Mouse (Mus musculus): ENCODE results near the gene Gm45194. TPM values are rescaled to one million over a fixed set of nuclear protein-coding genes. Genes with fewer than 3 reads are reported as not detected.

Gm45194 gene
- 0.56 and 1.8 TPM in 2 replicates for polyA plus RNA-seq (2015; fragmentation: Nextera tagmentation; extraction: Ambion mirVana)

DNA sequence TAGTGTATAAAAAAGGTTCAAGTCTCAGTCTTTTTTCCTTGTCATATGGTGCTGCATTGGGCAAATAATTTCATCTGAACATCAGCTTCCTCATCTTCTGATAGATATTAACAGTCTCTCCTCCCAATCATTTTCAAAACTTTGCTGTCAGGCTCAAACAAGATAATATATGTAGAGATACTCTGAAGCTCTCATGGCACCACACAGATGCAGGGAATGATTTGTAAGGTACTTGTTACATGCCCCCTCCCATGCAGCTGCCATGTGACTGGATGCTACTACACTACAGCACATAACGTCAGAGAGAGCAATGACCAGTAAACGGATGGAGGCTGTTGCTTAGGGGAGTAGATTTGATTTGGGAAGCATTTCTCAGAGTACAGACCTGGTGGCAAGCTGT, at the start of gene Gm45194:
Gene Gm45194, plus strand, starts transcription at position 301 of the 400 bp plus-strand sequence.
- no peaks in the 10 kb centered on the region for H3K9me3 ChIP-seq
- peaks cover 17% of the 10 kb centered on the region for H3K27me3 ChIP-seq
- WGBS, result 33% methylated on average over 2 of the region's 2 CpGs
- no peak within 1 kb of the TSS for H3K9ac ChIP-seq
- no peaks in the 10 kb centered on the region for H3K36me3 ChIP-seq
- H3K4me3 ChIP-seq, result no peak within 1 kb of the TSS
- ATAC-seq (ENCODE audit: low FRiP score, low read depth), result no peak
- H3K27ac ChIP-seq, result no peak within 1 kb of the TSS
- no peaks in the 10 kb centered on the region for H3K4me1 ChIP-seq
- H3K4me2 ChIP-seq (replicated peaks), result no peak within 1 kb of the TSS

DNA sequence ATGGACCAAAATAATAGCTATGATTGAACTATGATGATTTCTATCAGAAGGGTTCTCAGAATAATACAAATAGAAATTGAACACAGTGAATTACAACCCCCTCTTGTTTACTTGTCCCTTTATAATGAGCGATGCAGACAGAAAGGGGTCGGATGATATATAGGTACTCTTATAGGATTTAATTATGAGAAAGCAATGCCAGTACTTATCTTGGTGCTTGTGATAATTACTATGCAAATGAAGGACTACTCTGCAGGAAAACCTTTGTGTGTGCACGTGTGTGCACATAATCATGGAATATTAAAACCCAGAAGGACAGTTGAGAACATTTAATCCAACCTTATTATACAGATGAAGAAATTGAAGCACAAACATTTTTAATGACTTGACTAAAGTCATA, 35.3 kb upstream of the Gm45194 start:
- H3K4me2 ChIP-seq (replicated peaks), result no peak overlapping the region

DNA sequence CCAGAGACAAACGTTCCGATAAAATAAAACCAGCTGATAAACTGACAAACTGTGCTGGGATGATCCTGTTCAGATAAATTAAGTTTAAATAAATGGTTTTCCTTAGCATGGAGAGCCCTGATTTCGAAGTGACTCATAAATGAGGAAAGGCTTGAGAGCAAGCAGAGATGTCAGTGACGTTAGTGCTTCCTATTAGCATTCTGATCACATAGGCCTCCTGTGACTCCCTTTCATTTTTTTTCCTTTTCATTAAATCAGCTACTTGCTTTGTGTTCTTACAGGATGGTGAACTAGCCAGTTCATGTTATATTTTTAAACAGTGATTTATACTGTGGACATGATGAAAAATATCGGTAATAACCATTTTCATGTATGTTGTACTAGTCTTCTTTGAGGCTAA, 9.9 kb upstream of the Gm45194 start:
- 78% methylated on average over 5 of the region's 5 CpGs for WGBS
- Histone ChIP-seq H3K27me3 (no peaks in the 10 kb centered on the region), H3K27ac (no peak overlapping the region), H3K4me3 (no peak overlapping the region), H3K4me1 (no peaks in the 10 kb centered on the region), H3K4me2 (replicated peaks) (no peak overlapping the region), H3K9ac (no peak overlapping the region), H3K9me3 (no peaks in the 10 kb centered on the region), H3K36me3 (no peaks in the 10 kb centered on the region)
- no peak for ATAC-seq (ENCODE audit: low FRiP score, low read depth)

More for the DNA sequence above, 35.3 kb upstream of the Gm45194 start:
- Histone ChIP-seq H3K27me3 (no peaks in the 10 kb centered on the region), H3K4me3 (no peak overlapping the region), H3K27ac (no peak overlapping the region), H3K4me1 (no peaks in the 10 kb centered on the region), H3K9ac (no peak overlapping the region), H3K36me3 (no peaks in the 10 kb centered on the region), H3K9me3 (no peaks in the 10 kb centered on the region)
- no peak for ATAC-seq (ENCODE audit: low FRiP score, low read depth)
- WGBS, result 69% methylated on average over 3 of the region's 3 CpGs

DNA sequence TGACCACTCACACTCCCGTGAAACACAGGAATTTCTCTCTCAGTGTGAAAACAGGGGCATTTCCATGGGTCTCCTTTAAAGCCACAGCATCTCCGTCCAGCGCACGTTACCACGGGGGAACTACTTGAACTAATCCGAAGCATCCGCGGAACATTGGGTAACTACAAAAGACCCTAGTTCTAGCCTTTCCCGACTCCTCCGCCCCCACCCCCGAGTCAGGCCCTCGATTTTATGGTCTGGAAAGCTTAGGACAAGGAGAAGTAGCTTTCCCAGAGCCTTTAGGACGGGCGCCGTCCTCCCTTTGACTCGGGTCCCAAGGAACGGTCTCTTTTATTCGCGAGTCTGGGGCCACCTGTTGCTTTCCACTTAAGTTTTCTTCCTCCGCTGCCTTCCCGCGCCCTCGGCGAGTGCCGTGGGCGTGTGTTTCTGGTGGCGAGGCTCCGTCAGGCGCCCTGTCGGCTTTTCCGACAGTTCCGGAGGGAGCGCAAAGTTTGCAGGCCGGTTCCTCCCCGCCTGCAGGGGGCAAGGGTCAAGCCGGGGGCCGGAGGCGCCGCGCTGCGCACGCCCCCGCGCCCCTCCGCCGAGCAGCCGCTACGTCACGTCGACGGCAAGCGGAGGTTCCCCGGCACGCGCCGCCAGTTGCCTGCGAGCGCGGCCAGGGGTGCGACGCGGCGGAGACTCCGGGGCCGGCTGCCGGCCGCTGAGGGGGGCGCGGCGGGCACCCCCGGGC, 3.3 kb downstream of the Gm45194 start:
- Histone ChIP-seq H3K9ac (peak overlapping the region; percentile 35; the same call in 1 of the 2 replicates), H3K4me3 (peak overlapping the region; percentile 47), H3K36me3 (no peaks in the 10 kb centered on the region), H3K27me3 (peaks cover 17% of the 10 kb centered on the region), H3K4me1 (no peaks in the 10 kb centered on the region), H3K27ac (no peak overlapping the region), H3K9me3 (no peaks in the 10 kb centered on the region), H3K4me2 (replicated peaks) (peak overlapping the region; percentile 70)
- ATAC-seq (ENCODE audit: low FRiP score, low read depth), result peak; percentile 19; the same call in 1 of the 2 replicates
- 11% methylated on average over 48 of the region's 71 CpGs for WGBS

DNA sequence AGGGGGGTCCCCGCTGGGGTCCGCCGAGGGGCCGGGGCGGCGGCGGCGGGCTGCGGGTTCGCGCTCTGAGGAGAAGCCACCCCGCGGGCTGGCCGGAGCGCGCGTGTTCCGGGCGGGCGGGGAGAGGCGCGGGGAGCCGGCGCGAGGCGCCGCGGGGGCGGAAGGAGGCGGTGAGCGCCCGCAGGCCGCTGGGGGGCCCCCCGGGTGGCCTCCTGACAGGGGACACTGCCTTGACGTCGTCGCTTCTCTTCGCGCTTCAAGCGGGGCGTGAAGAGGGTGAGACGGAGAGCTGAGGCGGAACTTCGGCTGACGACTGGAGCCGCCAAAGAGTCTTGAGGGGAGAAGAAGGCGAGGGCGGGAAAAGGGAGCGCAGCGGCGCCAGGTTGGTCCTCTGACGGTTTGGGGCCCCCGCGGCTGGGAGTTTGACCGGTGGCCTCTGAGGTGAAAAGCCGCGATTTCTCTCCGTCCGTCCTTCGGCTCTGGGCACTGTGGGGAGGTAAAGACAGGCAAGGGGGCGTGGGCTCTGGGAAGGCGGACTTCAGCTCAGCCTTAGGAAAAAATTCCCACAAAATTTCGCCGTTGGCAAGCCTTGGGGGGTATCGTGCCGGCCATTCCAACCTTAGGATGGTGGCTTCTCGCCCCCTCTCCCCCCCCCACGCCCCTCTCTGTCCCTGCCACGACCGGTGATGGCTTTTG, 4.0 kb downstream of the Gm45194 start:
- Histone ChIP-seq H3K4me1 (no peaks in the 10 kb centered on the region), H3K27me3 (peaks cover 17% of the 10 kb centered on the region), H3K27ac (no peak overlapping the region), H3K9ac (peak overlapping the region; percentile 35; the same call in 1 of the 2 replicates), H3K4me3 (peak overlapping the region; percentile 47), H3K36me3 (no peaks in the 10 kb centered on the region), H3K9me3 (no peaks in the 10 kb centered on the region), H3K4me2 (replicated peaks) (peak overlapping the region; percentile 70)
- whole genome bisulfite sequencing, result 20% methylated on average over 42 of the region's 70 CpGs
- ATAC-seq (ENCODE audit: low FRiP score, low read depth), result peak; percentile 73

DNA sequence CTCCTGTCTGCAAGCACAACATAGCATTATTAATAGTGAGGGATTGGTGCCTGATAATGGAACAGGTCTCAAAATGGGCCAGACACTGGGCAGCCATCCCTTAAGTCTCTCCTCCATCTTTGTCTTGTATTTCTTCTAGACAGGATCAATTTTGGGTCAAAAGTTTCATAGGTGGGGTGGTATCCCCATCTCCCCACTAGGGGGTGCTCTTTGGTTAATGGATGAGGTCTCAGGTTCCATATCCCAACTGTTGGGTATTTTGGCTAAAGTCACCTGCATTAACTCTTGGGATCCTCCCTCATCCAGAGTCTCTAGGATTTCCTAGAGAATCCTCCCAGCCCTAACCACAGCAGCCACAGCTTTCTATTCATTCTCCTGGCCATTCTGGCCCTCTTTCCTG, 26.2 kb downstream of the Gm45194 start:
- H3K27ac ChIP-seq, result no peak overlapping the region
- H3K27me3 ChIP-seq, result no peaks in the 10 kb centered on the region
- no peak overlapping the region for H3K9ac ChIP-seq
- H3K9me3 ChIP-seq, result no peaks in the 10 kb centered on the region
- H3K4me3 ChIP-seq, result no peak overlapping the region
- ATAC-seq (ENCODE audit: low FRiP score, low read depth), result no peak
- no peaks in the 10 kb centered on the region for H3K36me3 ChIP-seq
- H3K4me2 ChIP-seq (replicated peaks), result no peak overlapping the region
- H3K4me1 ChIP-seq, result no peaks in the 10 kb centered on the region

DNA sequence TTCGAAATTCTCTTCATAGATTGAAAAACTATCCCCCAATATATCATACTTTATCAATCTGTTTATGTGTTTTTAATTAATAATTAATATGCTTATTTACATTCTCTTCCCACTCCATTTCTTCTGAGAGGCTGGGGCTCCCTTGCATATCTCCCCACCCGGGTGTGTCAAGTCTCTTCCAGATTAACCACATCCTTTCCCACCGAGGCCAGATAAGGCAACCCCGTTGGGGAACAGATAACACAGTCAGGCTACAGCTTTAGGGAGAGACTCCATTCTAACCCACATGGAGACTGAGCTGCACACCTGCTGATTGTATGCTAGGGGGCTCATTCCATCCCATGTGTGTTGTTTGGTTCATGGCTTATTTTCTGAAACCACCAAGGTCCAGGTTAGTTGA, 69.7 kb downstream of the Gm45194 start:
- no peak overlapping the region for H3K27ac ChIP-seq
- 72% methylated on average over 4 of the region's 4 CpGs for WGBS
- no peaks in the 10 kb centered on the region for H3K4me1 ChIP-seq
- H3K4me2 ChIP-seq (replicated peaks), result no peak overlapping the region
- no peaks in the 10 kb centered on the region for H3K36me3 ChIP-seq
- no peak overlapping the region for H3K9ac ChIP-seq
- H3K4me3 ChIP-seq, result no peak overlapping the region
- ATAC-seq (ENCODE audit: low FRiP score, low read depth), result no peak
- no peaks in the 10 kb centered on the region for H3K27me3 ChIP-seq
- no peaks in the 10 kb centered on the region for H3K9me3 ChIP-seq

DNA sequence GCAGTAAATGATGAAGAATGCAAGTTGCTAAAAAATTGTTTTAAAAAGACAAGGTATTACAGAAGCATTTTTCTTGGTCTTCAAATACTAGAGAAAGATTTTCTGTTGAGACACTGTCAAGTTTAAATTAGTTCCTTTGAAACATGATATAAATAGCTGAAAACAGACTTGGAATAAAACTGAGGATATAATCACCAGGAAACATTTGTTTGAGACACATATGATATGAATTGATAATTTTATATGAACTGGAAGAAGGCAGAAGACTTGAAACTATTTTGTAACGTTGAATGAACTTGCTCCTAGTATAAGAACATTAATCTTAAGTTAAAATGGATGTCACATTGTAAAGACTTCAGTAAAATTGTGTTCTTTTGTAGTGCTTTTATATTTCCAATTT, 108.5 kb downstream of the Gm45194 start:
- no peak overlapping the region for H3K9ac ChIP-seq
- 39% methylated on average over 1 of the region's 1 CpGs for WGBS

DNA sequence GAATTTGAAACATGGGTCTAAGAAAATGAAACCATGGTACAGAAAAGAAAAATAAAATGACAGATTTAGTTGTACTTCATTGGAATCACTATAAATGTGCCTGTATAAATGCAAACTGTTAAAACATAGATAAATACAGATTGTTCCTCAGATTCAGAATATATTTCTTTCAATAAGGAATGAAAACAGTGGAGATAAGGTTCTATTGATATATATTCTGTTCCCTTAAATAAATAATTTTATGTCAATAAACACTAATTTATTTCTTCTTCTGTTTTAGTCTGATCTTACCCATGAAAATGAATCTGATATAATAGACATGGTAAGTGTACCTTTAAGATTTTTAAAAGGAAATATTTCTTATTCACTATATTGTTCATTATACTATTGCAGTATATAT, 119.5 kb downstream of the Gm45194 start, which contains the start of gene Tex16:
Gene Tex16, plus strand, starts transcription at position 301 of the 400 bp plus-strand sequence.
- Histone ChIP-seq H3K9me3 (no peaks in the 10 kb centered on the region), H3K9ac (no peak within 1 kb of the TSS), H3K4me2 (replicated peaks) (no peak within 1 kb of the TSS), H3K4me1 (no peaks in the 10 kb centered on the region), H3K4me3 (no peak within 1 kb of the TSS), H3K27me3 (no peaks in the 10 kb centered on the region), H3K36me3 (no peaks in the 10 kb centered on the region), H3K27ac (no peak within 1 kb of the TSS)
- no peak for ATAC-seq (ENCODE audit: low FRiP score, low read depth)

More for the DNA sequence above, 108.5 kb downstream of the Gm45194 start:
- no peaks in the 10 kb centered on the region for H3K27me3 ChIP-seq
- H3K9me3 ChIP-seq, result no peaks in the 10 kb centered on the region
- no peak for ATAC-seq (ENCODE audit: low FRiP score, low read depth)
- H3K36me3 ChIP-seq, result no peaks in the 10 kb centered on the region
- no peaks in the 10 kb centered on the region for H3K4me1 ChIP-seq
- no peak overlapping the region for H3K4me2 ChIP-seq (replicated peaks)
- H3K4me3 ChIP-seq, result no peak overlapping the region
- no peak overlapping the region for H3K27ac ChIP-seq

DNA sequence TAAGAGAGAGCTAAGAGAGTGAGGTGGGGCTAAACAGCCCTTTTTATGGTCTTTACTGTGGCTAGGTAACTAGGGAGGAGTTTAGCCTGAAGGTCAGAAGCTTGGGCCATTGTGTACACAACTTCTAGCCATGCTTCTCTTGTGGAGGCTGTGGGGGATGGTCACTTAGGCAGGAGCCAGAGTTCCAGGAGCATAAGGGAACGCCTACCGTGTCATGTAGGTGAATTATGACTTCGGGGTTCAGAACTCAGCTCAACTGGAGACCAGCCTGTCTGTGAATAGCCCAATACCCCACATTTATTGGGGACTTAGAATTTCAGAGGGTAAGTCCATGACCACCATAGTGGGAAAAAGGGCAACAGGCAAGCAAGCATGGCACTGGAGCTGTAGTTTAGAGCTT, 347.6 kb downstream of the Gm45194 start, which contains the start of gene 4933403O08Rik:
Gene 4933403O08Rik, plus strand, starts transcription at position 301 of the 400 bp plus-strand sequence.
- Histone ChIP-seq H3K27ac (no peak within 1 kb of the TSS), H3K4me3 (no peak within 1 kb of the TSS), H3K9ac (no peak within 1 kb of the TSS), H3K27me3 (no peaks in the 10 kb centered on the region), H3K36me3 (no peaks in the 10 kb centered on the region), H3K4me2 (replicated peaks) (no peak within 1 kb of the TSS), H3K9me3 (no peaks in the 10 kb centered on the region), H3K4me1 (no peaks in the 10 kb centered on the region)
- no peak for ATAC-seq (ENCODE audit: low FRiP score, low read depth)
- WGBS, result 92% methylated on average over 3 of the region's 3 CpGs

DNA sequence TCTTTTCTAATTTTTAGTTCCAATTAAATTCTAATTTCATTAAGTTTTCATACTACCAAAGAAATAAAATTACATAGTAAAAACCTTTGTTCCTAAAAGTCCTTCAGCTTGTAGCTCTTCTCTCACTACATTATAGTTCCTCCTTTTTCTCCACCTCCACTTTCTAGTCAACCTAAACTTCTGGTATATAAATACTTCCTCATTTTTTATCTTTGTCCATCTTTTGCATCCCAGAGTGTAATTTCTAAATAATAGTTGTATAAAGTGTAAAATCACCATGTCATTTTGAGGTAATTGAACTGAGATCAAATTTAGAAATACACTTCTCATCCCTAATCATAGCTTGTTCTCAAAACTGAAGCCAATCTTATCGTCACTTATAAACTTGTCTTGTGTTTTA, 351.7 kb downstream of the Gm45194 start:
- Histone ChIP-seq H3K27me3 (no peaks in the 10 kb centered on the region), H3K36me3 (no peaks in the 10 kb centered on the region), H3K4me2 (replicated peaks) (no peak overlapping the region), H3K4me3 (no peak overlapping the region), H3K27ac (no peak overlapping the region), H3K4me1 (no peaks in the 10 kb centered on the region), H3K9ac (no peak overlapping the region), H3K9me3 (no peaks in the 10 kb centered on the region)
- WGBS, result 86% methylated on average over 1 of the region's 1 CpGs
- no peak for ATAC-seq (ENCODE audit: low FRiP score, low read depth)

DNA sequence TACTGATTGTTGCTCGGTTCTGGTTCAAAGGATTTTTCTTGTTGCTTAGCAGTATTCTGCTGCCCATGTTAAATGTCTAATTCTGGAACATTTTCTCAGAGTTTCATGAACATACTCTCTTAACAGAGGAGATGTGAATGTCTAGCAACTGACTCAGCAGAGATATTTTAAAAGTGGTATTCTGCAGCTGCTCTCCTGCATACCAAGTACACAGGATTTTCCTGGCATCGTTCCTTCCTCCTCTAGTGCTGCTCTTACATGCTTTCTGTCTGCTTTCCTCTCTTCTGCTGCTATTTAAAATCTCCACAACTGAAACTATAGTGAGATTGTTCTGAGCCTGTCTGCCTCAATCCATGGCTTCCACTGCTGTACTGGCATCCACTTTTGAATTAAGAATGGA, 364.3 kb downstream of the Gm45194 start:
- WGBS, result 76% methylated on average over 2 of the region's 2 CpGs
- ATAC-seq (ENCODE audit: low FRiP score, low read depth), result peak; percentile 59; the same call in 1 of the 2 replicates

More for the DNA sequence above, 364.3 kb downstream of the Gm45194 start:
- no peaks in the 10 kb centered on the region for H3K36me3 ChIP-seq
- no peak overlapping the region for H3K4me2 ChIP-seq (replicated peaks)
- H3K27me3 ChIP-seq, result no peaks in the 10 kb centered on the region
- H3K4me3 ChIP-seq, result no peak overlapping the region
- H3K27ac ChIP-seq, result no peak overlapping the region
- H3K9me3 ChIP-seq, result no peaks in the 10 kb centered on the region
- H3K4me1 ChIP-seq, result no peaks in the 10 kb centered on the region
- no peak overlapping the region for H3K9ac ChIP-seq

Data from limb, embryonic 13.5 days (tissue).